Mouse (Mus musculus) cerebellum, adult 2 months (tissue): ENCODE results near the gene Hey2. TPM values are rescaled to one million over a fixed set of nuclear protein-coding genes. Genes with fewer than 3 reads are reported as not detected.

Source experiments
- DNase-seq, 2 experiments: peaks; one replicate each; pipeline ENCODE4 v3.0.0; 2021
- H3K27ac ChIP-seq: fragments of 200-500 bp; 2 replicates; pipeline ENCODE4 v1.5.1; 2012; ENCODE audit warnings: low read length, control low read depth, inconsistent platforms; ENCODE audit not compliant: insufficient read depth
- H3K27me3 ChIP-seq: fragments of 200-500 bp; 2 replicates; pipeline ENCODE4 v1.6.1; 2012; ENCODE audit warnings: inconsistent platforms, mild to moderate bottlenecking, low read length, moderate library complexity; ENCODE audit not compliant: control insufficient read depth, insufficient read depth
- H3K4me1 ChIP-seq: fragments of 200-500 bp; 2 replicates; pipeline ENCODE4 v1.6.1; 2011; ENCODE audit warnings: low read length; ENCODE audit not compliant: control insufficient read depth, insufficient read depth
- H3K4me3 ChIP-seq: fragments of 200-500 bp; replicated peaks from 2 replicates; pipeline ENCODE3; 2011; ENCODE audit warnings: mild to moderate bottlenecking, low read depth, low read length, control low read depth; ENCODE audit not compliant: insufficient read depth
- CTCF ChIP-seq: fragments of 200-500 bp; IDR thresholded peaks from 2 replicates; pipeline ENCODE4 v1.5.1; 2011; ENCODE audit warnings: low read depth, mild to moderate bottlenecking, control low read depth, low read length, moderate library complexity, borderline replicate concordance; ENCODE audit not compliant: insufficient read depth
- POLR2A ChIP-seq: fragments of 200-500 bp; IDR thresholded peaks from 2 replicates; pipeline ENCODE4 v1.6.1; 2011; ENCODE audit warnings: low read length, control low read depth, borderline replicate concordance; ENCODE audit not compliant: insufficient read depth
- WGBS: fragments of 180-500 bp; shearing (Covaris S2); methylation state at CpG from one replicate; pipeline ENCODE4 v1.1.7; 2018; 5-methylcytosine and 5-hydroxymethylcytosine counted together
- polyA plus RNA-seq: library from polyadenylated mRNA; depleted of rRNA; stranded (reverse); fragments of >200 nt; gene quantifications from 2 replicates; pipeline ENCODE4 v1.2.3, GENCODE M21; 2012

Hey2 gene
- polyA plus RNA-seq, 1 experiment = 5.9 TPM

GRCm38 (mm10) chr10:30842228-30842627 lies 373 bp downstream of the Hey2 start:
- Histone ChIP-seq H3K27ac (no peak overlapping the region), H3K4me3 (peak overlapping the region; percentile 91), H3K4me1 (peaks cover 5% of the 10 kb centered on the region; the same call in 1 of the 2 replicates), H3K27me3 (no peaks in the 10 kb centered on the region)
- DNase-seq = no peak
- WGBS = under 1% methylated on average over 29 of the region's 29 CpGs
- TF ChIP-seq CTCF = no peak
- no peak for TF ChIP-seq POLR2A

- no peak for DNase-seq
- Histone ChIP-seq H3K4me3 (no peak overlapping the region), H3K27ac (no peak overlapping the region), H3K4me1 (peaks cover 5% of the 10 kb centered on the region; the same call in 1 of the 2 replicates), H3K27me3 (no peaks in the 10 kb centered on the region)
- TF ChIP-seq CTCF = no peak
- no peak for TF ChIP-seq POLR2A
- WGBS = 94% methylated on average over 5 of the region's 5 CpGs
Observed at GRCm38 (mm10) chr10:30840824-30841223, 1.8 kb downstream of the Hey2 start.

- H3K27me3 ChIP-seq = no peaks in the 10 kb centered on the region
- 15% methylated on average over 1 of the region's 1 CpGs for WGBS
- H3K4me1 ChIP-seq = no peaks in the 10 kb centered on the region
- DNase-seq = no peak
- H3K27ac ChIP-seq = no peak overlapping the region
- H3K4me3 ChIP-seq = no peak overlapping the region
- TF ChIP-seq CTCF (no peak), POLR2A (no peak)
Observed at GRCm38 (mm10) chr10:30838188-30838587, 4.4 kb downstream of the Hey2 start.

GRCm38 (mm10) chr10:30825049-30825448 lies 17.6 kb downstream of the Hey2 start:
- peak in 1 of 2 experiments; percentile 46 for DNase-seq
- Histone ChIP-seq H3K4me1 (no peaks in the 10 kb centered on the region), H3K27ac (no peak overlapping the region), H3K27me3 (no peaks in the 10 kb centered on the region), H3K4me3 (no peak overlapping the region)
- 6% methylated on average over 1 of the region's 1 CpGs for WGBS
- TF ChIP-seq CTCF (peak; percentile 14; the same call in 1 of the 2 replicates), POLR2A (no peak)

GRCm38 (mm10) chr10:30810967-30811293 lies 31.7 kb downstream of the Hey2 start:
- Histone ChIP-seq H3K4me3 (peak overlapping the region; percentile 99), H3K27ac (peak overlapping the region; percentile 86; the same call in 1 of the 2 replicates), H3K4me1 (no peaks in the 10 kb centered on the region), H3K27me3 (no peaks in the 10 kb centered on the region)
- DNase-seq = peak; percentile 85 to 88
- under 1% methylated on average over 11 of the region's 11 CpGs for WGBS
- TF ChIP-seq POLR2A = peak; percentile 23; the same call in 1 of the 2 replicates
- peak; percentile 64 for TF ChIP-seq CTCF

- 5% methylated on average over 9 of the region's 9 CpGs for WGBS
- DNase-seq = peak; percentile 52 to 65
- no peaks in the 10 kb centered on the region for H3K27me3 ChIP-seq
Observed at GRCm38 (mm10) chr10:30810247-30810966, 32.2 kb downstream of the Hey2 start.

GRCm38 (mm10) chr10:30803587-30804253 lies 38.9 kb downstream of the Hey2 start:
- peak in 1 of 2 experiments; percentile 48 for DNase-seq

More at GRCm38 (mm10) chr10:30810247-30810966, 32.2 kb downstream of the Hey2 start:
- peak overlapping the region; percentile 86; the same call in 1 of the 2 replicates for H3K27ac ChIP-seq
- H3K4me3 ChIP-seq = peak overlapping the region; percentile 99
- no peak for TF ChIP-seq CTCF
- TF ChIP-seq POLR2A = no peak
- H3K4me1 ChIP-seq = no peaks in the 10 kb centered on the region

More at GRCm38 (mm10) chr10:30803587-30804253, 38.9 kb downstream of the Hey2 start:
- 5% methylated on average over 7 of the region's 7 CpGs for WGBS
- peak overlapping the region; percentile 98 for H3K4me3 ChIP-seq
- peak overlapping the region; percentile 100 for H3K27ac ChIP-seq
- TF ChIP-seq CTCF = no peak
- 0 out of 2 replicates have a peak, but pooled peaks have one; percentile 10 for TF ChIP-seq POLR2A
- no peaks in the 10 kb centered on the region for H3K27me3 ChIP-seq
- H3K4me1 ChIP-seq = peaks cover 2% of the 10 kb centered on the region; the same call in 1 of the 2 replicates
